8 mouse cellular contexts compared by ENCODE assay signal in the genomic region with DNA sequence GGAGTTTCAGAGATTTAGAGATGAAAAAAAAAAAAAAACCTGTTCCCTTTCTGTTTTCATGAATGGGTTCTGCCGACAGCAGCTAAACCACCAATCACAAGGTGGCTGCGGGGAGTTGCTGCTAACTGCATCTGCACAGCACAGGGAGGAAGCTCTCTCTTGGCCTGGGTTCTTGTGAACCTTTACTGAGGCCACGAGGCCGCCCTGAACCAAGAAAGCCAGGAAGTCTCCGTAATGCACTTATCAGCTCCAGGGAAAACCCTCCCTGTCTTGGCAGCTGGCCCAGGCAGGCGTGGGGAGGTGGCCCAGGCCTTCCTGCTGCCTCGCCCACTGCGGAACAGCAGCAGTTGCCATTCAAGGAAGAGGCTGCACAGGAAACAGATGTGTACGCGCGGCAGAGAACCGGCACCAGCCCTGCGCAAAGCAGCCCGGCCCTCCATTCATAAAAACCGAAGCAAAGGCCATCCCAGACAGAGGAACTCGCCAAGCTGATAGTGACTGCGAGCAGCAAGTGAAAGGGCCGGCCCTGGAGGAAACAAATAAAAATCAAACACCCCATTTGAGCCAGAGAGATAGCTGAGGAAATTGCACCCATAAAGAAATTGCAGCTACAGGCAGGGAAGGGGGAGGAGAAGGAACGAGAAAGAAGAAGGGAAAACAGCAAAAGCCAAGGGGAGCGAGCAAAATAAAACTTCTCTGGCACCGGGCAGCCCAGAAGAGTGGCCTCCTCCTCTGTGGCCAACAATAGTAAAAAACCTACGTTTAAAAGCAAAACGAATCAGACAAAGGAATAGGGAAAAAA.
DNase-seq lines count a peak whose midpoint lies in the region; ATAC-seq and TF ChIP-seq lines count a peak whose summit lies in the region.

No protein-coding gene starts in this region.

- H3K36me3 ChIP-seq in forebrain, embryonic 13.5 days (ENCODE audit: poor library complexity, severe bottlenecking) = no peaks in the 10 kb centered on the region
- H3K36me3 ChIP-seq in heart, postnatal 0 days (replicated peaks; ENCODE audit: control insufficient read depth, insufficient read depth, low read length) = no peaks in the 10 kb centered on the region
- no peaks in the 10 kb centered on the region for H3K36me3 ChIP-seq in neural tube, embryonic 13.5 days

- 6% methylated on average over 23 of the region's 23 CpGs for WGBS in forebrain, embryonic 13.5 days
- WGBS in heart, postnatal 0 days = 5% methylated on average over 23 of the region's 23 CpGs
- 1% methylated on average over 23 of the region's 23 CpGs for WGBS in neural tube, embryonic 13.5 days

- peak overlapping the region; percentile 51 for H3K4me2 ChIP-seq in forebrain, embryonic 13.5 days
- H3K4me2 ChIP-seq in heart, postnatal 0 days (ENCODE audit: low read depth, low read length) = peak overlapping the region; percentile 56
- H3K4me2 ChIP-seq in neural tube, embryonic 13.5 days = peak overlapping the region; percentile 50

- TF ChIP-seq CTCF in bone marrow macrophage, adult 2 months (IDR thresholded peaks at IDR 0.05; ENCODE audit: low read depth, low read length) = no peak
- no peak for TF ChIP-seq CTCF in heart, postnatal 0 days (IDR thresholded peaks at IDR 0.05; ENCODE audit: low read depth)

- peaks cover 42% of the 10 kb centered on the region for H3K27me3 ChIP-seq in forebrain, embryonic 13.5 days
- peaks cover 3% of the 10 kb centered on the region; the same call in 1 of the 2 replicates for H3K27me3 ChIP-seq in heart, postnatal 0 days (ENCODE audit: control insufficient read depth, insufficient read depth, low read length)
- peaks cover 13% of the 10 kb centered on the region; the same call in 1 of the 2 replicates for H3K27me3 ChIP-seq in neural tube, embryonic 13.5 days

- TF ChIP-seq POLR2A in bone marrow macrophage, adult 2 months (IDR thresholded peaks at IDR 0.05; ENCODE audit: borderline replicate concordance, low read depth, low read length) = no peak

- no peak overlapping the region for H3K27ac ChIP-seq in bone marrow macrophage, adult 2 months (ENCODE audit: insufficient read depth, low read depth, low read length)
- peak overlapping the region; percentile 51 for H3K27ac ChIP-seq in forebrain, embryonic 13.5 days
- peak overlapping the region; percentile 5; the same call in 1 of the 2 replicates for H3K27ac ChIP-seq in heart, postnatal 0 days (ENCODE audit: low read depth)
- peak overlapping the region; percentile 69 for H3K27ac ChIP-seq in neural tube, embryonic 13.5 days (replicated peaks)

- H3K9ac ChIP-seq in forebrain, embryonic 13.5 days = no peak overlapping the region
- no peak overlapping the region; the same call in 1 of the 2 replicates for H3K9ac ChIP-seq in heart, postnatal 0 days (replicated peaks; ENCODE audit: low read depth, low read length)
- H3K9ac ChIP-seq in neural tube, embryonic 13.5 days = peak overlapping the region; percentile 34; the same call in 1 of the 2 replicates

- H3K9me3 ChIP-seq in forebrain, embryonic 13.5 days (replicated peaks) = no peaks in the 10 kb centered on the region
- H3K9me3 ChIP-seq in heart, postnatal 0 days (replicated peaks; ENCODE audit: control insufficient read depth, low read length) = no peaks in the 10 kb centered on the region
- H3K9me3 ChIP-seq in neural tube, embryonic 13.5 days = no peaks in the 10 kb centered on the region

- H3K4me1 ChIP-seq in bone marrow macrophage, adult 2 months (ENCODE audit: control insufficient read depth, insufficient read depth, low read length) = peaks cover 12% of the 10 kb centered on the region
- peaks cover 16% of the 10 kb centered on the region for H3K4me1 ChIP-seq in forebrain, embryonic 13.5 days
- peaks cover 16% of the 10 kb centered on the region for H3K4me1 ChIP-seq in heart, postnatal 0 days (ENCODE audit: control insufficient read depth, insufficient read depth)
- peaks cover 22% of the 10 kb centered on the region for H3K4me1 ChIP-seq in neural tube, embryonic 13.5 days (replicated peaks)

- ATAC-seq in forebrain, embryonic 13.5 days = peak; percentile 91
- ATAC-seq in heart, postnatal 0 days (ENCODE audit: insufficient read depth, low read depth) = peak; percentile 94
- peak; percentile 86 for ATAC-seq in neural tube, embryonic 13.5 days (ENCODE audit: low read depth)

- TF ChIP-seq EP300 in heart, postnatal 0 days (IDR thresholded peaks at IDR 0.05; ENCODE audit: low read depth) = peak; percentile 90

- DNase-seq in CD8-positive naive resting alpha-beta T cell, adult 2 months (ENCODE audit: low read depth in 2 of 2, low spot score in 2 of 2) = peak; percentile 63 to 71
- peak; percentile 92 for DNase-seq in heart, postnatal 0 days (ENCODE audit: low spot score)
- peak; percentile 94 to 96 for DNase-seq in kidney, postnatal 36 days
- DNase-seq in lung, adult 18-20 months = peak; percentile 98 to 99
- DNase-seq in testis, postnatal 10 days (ENCODE audit: low spot score) = peak; percentile 97

- H3K4me3 ChIP-seq in bone marrow macrophage, adult 2 months (ENCODE audit: insufficient read depth, low read length) = peak overlapping the region; percentile 40
- peak overlapping the region; percentile 17 for H3K4me3 ChIP-seq in forebrain, embryonic 13.5 days
- peak overlapping the region; percentile 20 for H3K4me3 ChIP-seq in heart, postnatal 0 days (ENCODE audit: low read depth, low read length)
- H3K4me3 ChIP-seq in neural tube, embryonic 13.5 days = no peak overlapping the region; the same call in 1 of the 2 replicates
